Mouse (Mus musculus): ENCODE results near the gene Anpep. TPM values are rescaled to one million over a fixed set of nuclear protein-coding genes. Genes with fewer than 3 reads are reported as not detected.

Anpep gene
- polyA plus RNA-seq (2015; fragmentation: Nextera tagmentation; extraction: Ambion mirVana): 72.4 and 81.7 TPM in 2 replicates

DNA sequence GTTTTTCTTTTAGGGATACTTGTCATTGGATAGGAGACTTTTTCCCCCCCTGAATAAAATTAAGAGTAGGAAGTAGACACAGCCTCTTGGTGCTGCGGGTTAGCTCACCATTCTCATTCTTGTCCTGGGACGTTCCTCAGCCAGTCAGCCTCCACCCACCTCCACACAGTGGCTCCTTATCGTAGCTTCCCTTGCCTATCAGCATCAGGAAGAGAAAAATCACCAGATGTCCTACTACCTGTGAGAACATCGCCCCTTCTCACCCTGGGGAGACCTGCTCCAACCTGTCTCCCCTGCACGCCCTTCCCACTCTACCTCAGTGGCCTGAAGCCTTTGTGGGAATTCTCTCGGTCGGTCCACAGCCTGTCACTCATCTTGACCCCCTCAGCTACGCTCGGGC is at the start of gene Anpep:
Anpep (minus strand) TSS at position 249 of the 400 bp plus-strand sequence.
- Histone ChIP-seq H3K27me3 (no peaks in the 10 kb centered on the region), H3K4me2 (no peak within 1 kb of the TSS), H3K9ac (no peak within 1 kb of the TSS), H3K36me3 (no peaks in the 10 kb centered on the region), H3K4me1 (peaks cover 21% of the 10 kb centered on the region), H3K4me3 (replicated peaks) (no peak within 1 kb of the TSS), H3K27ac (no peak within 1 kb of the TSS), H3K9me3 (replicated peaks) (no peaks in the 10 kb centered on the region)
- ATAC-seq (replicated peaks; ENCODE audit: low FRiP score): no peak
- WGBS: 82% methylated on average over 9 of the region's 9 CpGs

DNA sequence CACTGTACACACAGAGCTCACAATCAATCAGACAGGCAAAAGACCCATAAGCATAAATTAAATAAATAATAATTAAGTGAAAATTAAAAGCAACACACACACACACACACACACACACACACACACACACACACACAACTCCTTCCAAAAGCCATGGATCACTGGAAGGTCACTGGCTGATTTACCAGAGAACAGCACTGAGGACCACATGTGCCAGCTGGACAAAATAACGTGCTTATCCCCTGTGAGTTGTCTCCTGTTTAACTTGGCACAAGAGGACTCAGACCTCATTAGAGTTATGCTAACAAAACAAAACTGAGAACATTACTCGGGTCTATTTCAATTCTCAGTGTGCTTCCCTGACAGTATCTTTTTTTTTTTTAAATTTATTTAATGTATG is 46.5 kb upstream of the Anpep start:
- H3K9ac ChIP-seq: no peak overlapping the region
- H3K4me1 ChIP-seq: no peaks in the 10 kb centered on the region
- WGBS: 51% methylated on average over 2 of the region's 2 CpGs
- peaks cover 69% of the 10 kb centered on the region for H3K36me3 ChIP-seq
- no peak overlapping the region for H3K4me2 ChIP-seq
- no peak overlapping the region for H3K4me3 ChIP-seq (replicated peaks)
- H3K27me3 ChIP-seq: no peaks in the 10 kb centered on the region
- ATAC-seq (replicated peaks; ENCODE audit: low FRiP score): no peak
- H3K27ac ChIP-seq: no peak overlapping the region
- no peaks in the 10 kb centered on the region for H3K9me3 ChIP-seq (replicated peaks)

GRCm38 (mm10) chr7:79906914-79907313 is 46.1 kb upstream of the Anpep start:
- Histone ChIP-seq H3K27me3 (no peaks in the 10 kb centered on the region), H3K4me2 (no peak overlapping the region), H3K9me3 (replicated peaks) (no peaks in the 10 kb centered on the region), H3K4me3 (replicated peaks) (no peak overlapping the region), H3K4me1 (no peaks in the 10 kb centered on the region), H3K9ac (no peak overlapping the region), H3K36me3 (peaks cover 70% of the 10 kb centered on the region), H3K27ac (no peak overlapping the region)
- 84% methylated on average over 3 of the region's 3 CpGs for WGBS
- no peak for ATAC-seq (replicated peaks; ENCODE audit: low FRiP score)

- no peaks in the 10 kb centered on the region for H3K9me3 ChIP-seq (replicated peaks)
- WGBS: 98% methylated on average over 4 of the region's 4 CpGs
- H3K4me2 ChIP-seq: no peak overlapping the region
- H3K27ac ChIP-seq: no peak overlapping the region
- no peak for ATAC-seq (replicated peaks; ENCODE audit: low FRiP score)
- no peaks in the 10 kb centered on the region for H3K27me3 ChIP-seq
- H3K4me1 ChIP-seq: no peaks in the 10 kb centered on the region
- H3K36me3 ChIP-seq: peaks cover 76% of the 10 kb centered on the region
- no peak overlapping the region for H3K4me3 ChIP-seq (replicated peaks)
- H3K9ac ChIP-seq: no peak overlapping the region
Observed at GRCm38 (mm10) chr7:79905193-79905592, 44.3 kb upstream of the Anpep start.

DNA sequence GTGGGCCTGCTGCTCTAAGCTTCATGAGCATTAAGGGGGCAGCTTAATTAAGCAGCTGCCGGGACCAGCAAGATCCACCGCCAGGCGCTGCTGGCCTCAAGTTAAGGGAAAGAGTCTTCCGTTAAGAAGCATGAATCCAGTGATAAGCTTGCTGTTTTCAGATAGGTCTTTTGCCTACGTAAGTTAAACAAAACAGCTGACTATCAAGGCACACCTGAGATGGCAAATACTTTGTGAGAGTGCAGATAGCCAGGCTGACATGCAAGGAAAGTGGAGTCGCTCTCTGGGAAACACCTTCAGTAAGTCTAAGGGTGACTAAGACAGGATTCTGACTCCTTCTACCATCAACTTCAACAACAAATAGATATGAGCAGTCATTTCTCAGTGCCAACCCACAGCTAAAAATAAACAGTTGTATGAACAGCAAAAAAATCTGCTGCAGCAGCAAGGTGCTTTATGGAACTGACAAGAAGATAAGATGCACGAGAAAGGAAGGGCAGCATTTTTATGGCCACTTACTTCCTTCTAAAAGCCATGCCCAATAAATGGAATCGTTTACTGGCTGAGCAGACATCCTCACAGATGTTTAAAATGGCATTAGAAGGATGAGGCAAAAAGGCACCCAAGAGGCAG is 42.4 kb upstream of the Anpep start:
- Histone ChIP-seq H3K9me3 (replicated peaks) (no peaks in the 10 kb centered on the region), H3K4me1 (no peaks in the 10 kb centered on the region), H3K4me3 (replicated peaks) (no peak overlapping the region), H3K36me3 (peaks cover 74% of the 10 kb centered on the region), H3K27me3 (no peaks in the 10 kb centered on the region), H3K27ac (no peak overlapping the region), H3K4me2 (no peak overlapping the region), H3K9ac (no peak overlapping the region)
- 84% methylated on average over 8 of the region's 8 CpGs for WGBS
- no peak for ATAC-seq (replicated peaks; ENCODE audit: low FRiP score)

DNA sequence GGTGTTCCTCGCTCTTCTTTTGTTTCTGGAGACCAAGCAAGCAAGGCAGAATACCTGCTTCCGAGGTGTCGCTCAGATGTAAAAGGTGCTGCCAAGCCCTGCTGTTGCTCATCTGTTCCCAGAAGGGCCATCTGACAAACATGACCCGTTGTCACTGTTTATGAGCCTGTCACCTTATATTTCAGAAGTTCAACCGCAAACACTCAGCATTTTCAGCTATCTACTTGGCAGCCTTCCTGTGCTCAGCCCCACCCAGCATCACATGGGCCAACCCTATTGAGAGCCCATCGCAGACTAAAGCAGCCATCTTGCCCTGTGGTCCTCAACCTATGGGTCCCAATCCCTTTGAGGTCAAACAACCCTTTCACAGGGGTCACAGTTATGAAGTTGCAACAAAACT is 39.9 kb upstream of the Anpep start:
- no peaks in the 10 kb centered on the region for H3K27me3 ChIP-seq
- H3K4me3 ChIP-seq (replicated peaks): no peak overlapping the region
- H3K36me3 ChIP-seq: peaks cover 65% of the 10 kb centered on the region
- WGBS: 93% methylated on average over 6 of the region's 6 CpGs
- no peak overlapping the region for H3K4me2 ChIP-seq
- no peaks in the 10 kb centered on the region for H3K4me1 ChIP-seq
- no peak overlapping the region for H3K9ac ChIP-seq
- no peaks in the 10 kb centered on the region for H3K9me3 ChIP-seq (replicated peaks)
- no peak for ATAC-seq (replicated peaks; ENCODE audit: low FRiP score)
- no peak overlapping the region for H3K27ac ChIP-seq

GRCm38 (mm10) chr7:79895225-79895624 is 34.4 kb upstream of the Anpep start:
- H3K27me3 ChIP-seq: no peaks in the 10 kb centered on the region
- ATAC-seq (replicated peaks; ENCODE audit: low FRiP score): no peak; the same call in 1 of the 2 replicates
- H3K4me1 ChIP-seq: peaks cover 20% of the 10 kb centered on the region
- H3K36me3 ChIP-seq: peaks cover 49% of the 10 kb centered on the region
- WGBS: 67% methylated on average over 3 of the region's 3 CpGs
- no peak overlapping the region for H3K4me2 ChIP-seq
- no peak overlapping the region for H3K9ac ChIP-seq
- H3K9me3 ChIP-seq (replicated peaks): no peaks in the 10 kb centered on the region
- H3K27ac ChIP-seq: 0 out of 2 replicates have a peak overlapping the region, but pooled peaks have one; percentile 51
- no peak overlapping the region for H3K4me3 ChIP-seq (replicated peaks)

DNA sequence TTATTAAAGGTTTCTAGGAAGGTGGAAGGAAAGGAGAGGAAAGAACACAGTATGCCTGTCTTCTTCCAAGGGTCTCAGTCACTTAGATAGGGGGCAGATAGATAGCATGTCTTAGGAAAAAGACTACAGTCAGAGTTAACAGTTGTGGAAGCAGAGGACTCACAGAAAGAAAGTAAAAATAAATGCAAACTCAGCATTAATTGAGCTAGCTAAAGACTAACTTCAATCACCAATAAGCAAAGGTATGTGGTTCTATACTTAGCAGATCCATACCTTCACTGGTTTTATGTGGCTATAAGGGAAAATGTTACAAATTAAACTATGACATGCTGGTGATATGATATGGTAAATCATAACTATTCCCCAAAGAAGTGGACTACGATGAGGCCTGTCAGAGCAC is 33.9 kb upstream of the Anpep start:
- Histone ChIP-seq H3K9ac (no peak overlapping the region), H3K4me1 (peaks cover 23% of the 10 kb centered on the region), H3K9me3 (replicated peaks) (no peaks in the 10 kb centered on the region), H3K4me2 (no peak overlapping the region), H3K36me3 (peaks cover 45% of the 10 kb centered on the region), H3K27me3 (no peaks in the 10 kb centered on the region), H3K27ac (peak overlapping the region; percentile 51; the same call in 1 of the 2 replicates), H3K4me3 (replicated peaks) (no peak overlapping the region)
- ATAC-seq (replicated peaks; ENCODE audit: low FRiP score): no peak
- 89% methylated on average over 1 of the region's 1 CpGs for WGBS

DNA sequence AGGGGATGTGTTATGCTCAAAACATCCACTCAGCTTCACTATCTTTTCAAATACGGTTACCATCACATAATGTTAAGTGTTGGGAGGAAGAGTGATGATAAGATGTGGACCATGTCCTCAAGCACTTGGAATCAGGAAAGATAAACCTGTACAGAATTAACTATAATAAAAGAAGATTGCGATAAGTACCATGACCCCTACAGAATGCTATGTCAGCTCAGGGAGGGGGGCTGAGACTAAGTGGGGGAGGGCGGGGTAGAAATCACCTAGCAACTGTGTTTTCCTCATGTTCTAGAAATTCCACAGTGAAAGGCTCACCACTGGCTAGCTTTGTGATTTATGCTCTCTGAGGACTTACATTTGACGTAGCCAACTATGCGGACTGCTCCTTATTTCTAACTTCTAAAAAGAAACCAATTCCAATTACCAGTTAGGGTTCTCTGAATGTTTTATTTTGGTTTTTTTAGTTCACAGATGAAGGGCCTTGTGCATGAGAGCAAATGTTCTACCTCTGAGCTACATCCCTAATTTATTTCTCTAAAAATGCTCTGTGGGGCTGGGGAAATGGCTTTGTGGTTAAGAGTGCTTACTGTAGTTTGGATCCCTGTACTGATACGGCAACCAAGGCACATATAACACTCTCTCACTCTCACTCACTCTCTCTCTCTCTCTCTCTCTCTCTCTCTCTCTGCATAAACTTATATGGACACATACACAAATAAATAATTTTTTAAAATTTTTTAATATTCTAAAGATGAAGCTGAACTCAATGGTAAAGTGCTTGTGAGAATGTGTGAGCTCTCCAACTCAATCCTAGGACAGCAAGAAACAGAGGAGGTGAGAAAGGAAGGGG is 31.9 kb upstream of the Anpep start:
- 64% methylated on average over 6 of the region's 6 CpGs for WGBS
- no peak overlapping the region for H3K9ac ChIP-seq
- H3K36me3 ChIP-seq: peaks cover 34% of the 10 kb centered on the region
- ATAC-seq (replicated peaks; ENCODE audit: low FRiP score): no peak
- H3K4me1 ChIP-seq: peaks cover 29% of the 10 kb centered on the region
- no peak overlapping the region for H3K4me3 ChIP-seq (replicated peaks)
- no peaks in the 10 kb centered on the region for H3K9me3 ChIP-seq (replicated peaks)
- peak overlapping the region; percentile 62 for H3K27ac ChIP-seq
- no peak overlapping the region for H3K4me2 ChIP-seq
- no peaks in the 10 kb centered on the region for H3K27me3 ChIP-seq

DNA sequence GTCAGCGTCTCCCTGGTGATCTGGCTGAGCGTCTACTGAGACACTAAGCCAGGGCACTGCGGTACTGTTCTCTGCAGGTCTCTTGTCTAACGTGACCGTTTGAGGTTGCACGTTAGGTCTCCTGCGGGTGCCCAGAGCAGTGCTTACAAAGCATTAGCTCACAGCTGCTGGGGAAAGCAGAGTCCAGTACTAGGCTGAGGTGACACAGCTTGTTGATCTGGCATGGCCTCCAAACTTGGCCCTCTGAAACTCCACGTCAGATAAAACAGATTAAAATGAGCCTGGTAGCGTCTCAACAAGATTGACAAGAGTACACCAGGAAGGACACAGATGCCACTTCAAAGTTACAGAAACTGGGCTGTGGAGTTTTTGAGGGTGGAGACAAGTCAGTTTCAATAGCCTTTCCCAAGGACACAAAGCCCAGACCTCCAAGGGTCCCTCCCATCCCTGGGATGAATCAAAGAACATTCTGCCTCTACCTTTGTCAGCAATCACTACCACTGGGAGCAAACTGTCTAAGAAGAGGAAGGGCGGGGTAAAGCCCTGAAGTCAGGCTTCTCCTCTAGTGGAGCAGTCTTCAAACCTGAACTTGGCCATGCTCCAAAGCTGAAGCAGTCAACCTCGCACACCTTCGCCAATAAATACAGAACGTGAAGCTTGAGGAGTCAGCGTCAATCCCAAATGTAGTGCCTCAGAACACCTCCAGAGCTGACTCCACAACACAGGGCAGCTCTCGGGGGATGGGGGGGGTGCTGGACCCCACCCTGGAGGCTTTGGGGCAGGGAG is 29.8 kb upstream of the Anpep start:
- peak overlapping the region; percentile 69 for H3K27ac ChIP-seq
- peaks cover 26% of the 10 kb centered on the region for H3K36me3 ChIP-seq
- no peaks in the 10 kb centered on the region for H3K9me3 ChIP-seq (replicated peaks)
- no peak for ATAC-seq (replicated peaks; ENCODE audit: low FRiP score)
- H3K4me2 ChIP-seq: no peak overlapping the region
- H3K27me3 ChIP-seq: no peaks in the 10 kb centered on the region
- 78% methylated on average over 15 of the region's 15 CpGs for WGBS
- H3K4me3 ChIP-seq (replicated peaks): no peak overlapping the region
- no peak overlapping the region for H3K9ac ChIP-seq
- peaks cover 44% of the 10 kb centered on the region for H3K4me1 ChIP-seq

DNA sequence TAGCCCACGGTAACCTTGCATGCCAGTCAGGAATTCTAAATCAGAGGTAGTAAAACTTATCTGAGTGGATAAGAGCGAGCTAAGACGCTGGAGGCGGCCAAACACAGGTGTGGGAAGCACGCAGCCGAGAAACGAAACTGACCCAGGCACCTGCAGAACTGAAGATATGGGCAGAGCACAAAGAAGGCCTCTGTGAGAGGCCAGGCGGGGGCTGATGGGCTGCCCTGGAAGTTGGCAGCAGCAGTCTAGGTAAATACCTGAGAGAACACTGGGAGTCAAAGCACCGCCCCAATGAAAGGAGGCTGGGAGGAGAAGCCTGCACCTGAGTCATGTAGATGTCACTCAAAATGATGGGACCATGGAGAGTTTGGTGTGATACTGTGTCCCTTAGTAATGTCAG is 27.7 kb upstream of the Anpep start:
- WGBS: 82% methylated on average over 9 of the region's 9 CpGs
- H3K4me2 ChIP-seq: no peak overlapping the region

More for the DNA sequence above, 27.7 kb upstream of the Anpep start:
- Histone ChIP-seq H3K27ac (peak overlapping the region; percentile 77), H3K9me3 (replicated peaks) (no peaks in the 10 kb centered on the region), H3K9ac (no peak overlapping the region), H3K27me3 (no peaks in the 10 kb centered on the region), H3K4me3 (replicated peaks) (no peak overlapping the region), H3K36me3 (peaks cover 23% of the 10 kb centered on the region), H3K4me1 (peaks cover 44% of the 10 kb centered on the region)
- ATAC-seq (replicated peaks; ENCODE audit: low FRiP score): no peak
